Mouse (Mus musculus): ENCODE results near the gene Gm20498.

- TF ChIP-seq POLR2A (IDR thresholded peaks at IDR 0.05; ENCODE audit: low read depth, low read length) (no peak), CTCF (IDR thresholded peaks at IDR 0.05; ENCODE audit: extremely low read depth, insufficient read depth, insufficient read length, insufficient replicate concordance) (no peak)
Measured at GRCm38 (mm10) chr12:81564173-81564572, 31.5 kb upstream of the Gm20498 start.

Measured in spleen, adult 2 months (tissue).